Mouse (Mus musculus) megakaryocyte, embryonic 14.5 days (primary cell): ENCODE measurements around the gene Plcb4. TPM values are rescaled to one million over a fixed set of nuclear protein-coding genes. Genes with fewer than 3 reads are reported as not detected.

ENCODE experiments used
- H3K27me3 ChIP-seq: replicated peaks from 2 replicates; pipeline ENCODE3; 2012; ENCODE audit warnings: inconsistent platforms
- H3K36me3 ChIP-seq: replicated peaks from 2 replicates; pipeline ENCODE3; 2012; ENCODE audit warnings: low read length, inconsistent platforms, mixed read lengths
- H3K4me1 ChIP-seq: 2 replicates; pipeline ENCODE4 v1.6.1; 2012; ENCODE audit warnings: inconsistent platforms
- H3K4me3 ChIP-seq: replicated peaks from 2 replicates; pipeline ENCODE3; 2012; ENCODE audit warnings: moderate library complexity, mild to moderate bottlenecking, inconsistent platforms
- H3K9me3 ChIP-seq: 2 replicates; pipeline ENCODE4 v1.6.1; 2012; ENCODE audit warnings: inconsistent platforms
- FLI1 ChIP-seq: IDR thresholded peaks from 2 replicates; pipeline ENCODE4 v1.6.1; 2012; ENCODE audit warnings: low read length, inconsistent platforms, mixed read lengths
- GATA1 ChIP-seq: IDR thresholded peaks from 3 replicates; pipeline ENCODE4 v1.6.1; 2012; ENCODE audit warnings: mixed read lengths, low read length, inconsistent platforms, borderline replicate concordance
- polyA plus RNA-seq: library from polyadenylated mRNA; stranded (reverse); fragments of >175 nt; gene quantifications from 2 replicates; pipeline ENCODE4 v1.2.3, GENCODE M21; 2012; ENCODE audit warnings: low replicate concordance; ENCODE audit not compliant: insufficient read depth

Gene Plcb4
- polyA plus RNA-seq, 1 experiment: 5.4 TPM

DNA sequence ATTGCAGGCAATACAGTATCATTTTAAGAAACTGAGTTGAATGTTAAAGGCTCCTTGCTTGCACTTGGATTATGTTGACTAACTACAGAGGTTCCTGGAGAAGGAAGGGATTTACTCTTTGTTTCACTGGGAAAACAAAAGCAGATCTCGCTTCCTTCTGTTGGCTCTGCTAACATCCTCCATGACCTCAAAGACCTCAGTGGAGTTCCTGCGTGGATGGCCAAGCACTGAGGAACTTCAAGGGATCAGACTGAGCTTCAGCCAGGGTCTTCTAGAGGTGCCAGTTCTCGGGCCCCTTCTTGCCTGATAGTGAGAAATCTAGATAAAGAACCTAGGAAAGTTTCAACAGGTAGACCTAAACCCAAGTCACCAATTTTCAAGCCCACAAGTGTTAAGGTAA lies 258.2 kb downstream of the Plcb4 start:
- H3K9me3 ChIP-seq: no peaks in the 10 kb centered on the region
- no peak overlapping the region for H3K4me3 ChIP-seq
- H3K36me3 ChIP-seq: no peaks in the 10 kb centered on the region
- TF ChIP-seq GATA1: no peak
- no peak for TF ChIP-seq FLI1
- H3K4me1 ChIP-seq: no peaks in the 10 kb centered on the region
- no peaks in the 10 kb centered on the region for H3K27me3 ChIP-seq

DNA sequence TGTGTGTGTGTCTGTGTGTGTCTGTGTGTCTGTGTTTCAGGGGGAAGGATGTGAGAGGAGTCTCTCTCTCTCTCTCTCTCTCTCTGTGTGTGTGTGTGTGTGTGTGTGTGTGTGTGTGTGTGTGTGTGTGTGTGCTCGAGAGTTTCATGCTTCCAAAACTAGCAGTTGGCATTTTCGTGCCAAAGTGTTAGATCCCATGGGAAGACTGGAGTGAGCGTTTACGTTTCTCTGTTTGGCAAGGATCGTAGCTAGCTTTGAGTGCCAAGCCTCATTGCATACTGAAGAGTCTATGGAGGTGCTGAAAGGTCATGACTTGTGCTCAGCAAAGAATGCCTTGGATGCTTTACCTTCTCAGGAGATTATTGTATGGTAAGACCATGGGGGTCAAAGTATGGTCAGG lies 259.3 kb downstream of the Plcb4 start:
- no peaks in the 10 kb centered on the region for H3K27me3 ChIP-seq
- TF ChIP-seq FLI1 (no peak), GATA1 (no peak)

GRCm38 (mm10) chr2:135919641-135920040 lies 260.8 kb downstream of the Plcb4 start:
- TF ChIP-seq FLI1: no peak
- TF ChIP-seq GATA1: no peak
- H3K9me3 ChIP-seq: no peaks in the 10 kb centered on the region
- no peaks in the 10 kb centered on the region for H3K36me3 ChIP-seq
- no peaks in the 10 kb centered on the region for H3K27me3 ChIP-seq
- no peaks in the 10 kb centered on the region for H3K4me1 ChIP-seq
- no peak overlapping the region for H3K4me3 ChIP-seq

More for the DNA sequence above, 259.3 kb downstream of the Plcb4 start:
- Histone ChIP-seq H3K9me3 (no peaks in the 10 kb centered on the region), H3K36me3 (no peaks in the 10 kb centered on the region), H3K4me1 (no peaks in the 10 kb centered on the region), H3K4me3 (no peak overlapping the region)

- Histone ChIP-seq H3K4me3 (peak overlapping the region; percentile 53), H3K4me1 (peaks cover 48% of the 10 kb centered on the region), H3K9me3 (no peaks in the 10 kb centered on the region), H3K27me3 (no peaks in the 10 kb centered on the region), H3K36me3 (peaks cover 10% of the 10 kb centered on the region)
- TF ChIP-seq FLI1 (no peak), GATA1 (no peak)
These were observed 268.0 kb downstream of the Plcb4 start for GRCm38 (mm10) chr2:135926660-135927343.

DNA sequence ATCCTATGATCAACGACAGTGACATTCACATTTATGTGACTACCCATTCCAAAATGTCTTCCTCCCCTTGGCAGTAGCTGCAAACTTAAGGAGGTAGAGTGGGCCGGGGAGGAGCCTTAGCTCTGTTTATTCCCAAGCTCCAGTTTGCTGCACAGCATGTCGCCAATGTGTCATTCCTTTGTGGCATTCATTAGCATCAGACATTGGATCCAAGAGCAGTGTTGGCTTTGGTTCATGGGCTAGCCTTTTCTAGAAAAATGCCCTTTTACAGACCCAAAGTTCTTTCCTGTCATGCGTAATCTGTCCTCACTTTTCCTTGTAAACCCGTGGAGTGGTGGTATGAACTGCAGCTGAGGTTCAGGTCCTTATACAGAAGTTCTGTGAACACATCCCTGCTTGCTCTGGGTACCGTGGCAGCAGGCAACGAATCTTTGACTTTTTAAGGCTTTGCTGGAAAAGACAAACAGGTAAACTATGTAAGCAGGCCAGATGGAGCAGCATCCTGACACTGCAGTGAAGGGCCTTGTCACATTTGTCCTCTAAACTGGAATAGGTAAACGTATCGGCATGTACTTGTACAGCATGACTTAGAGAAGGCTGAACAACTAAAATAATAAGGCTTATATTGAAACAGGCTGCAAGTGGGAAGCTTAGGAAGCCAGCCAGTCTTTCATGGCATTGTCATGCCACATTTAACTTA lies 270.4 kb downstream of the Plcb4 start:
- peaks cover 30% of the 10 kb centered on the region for H3K36me3 ChIP-seq
- peaks cover 48% of the 10 kb centered on the region for H3K4me1 ChIP-seq
- no peak for TF ChIP-seq FLI1
- TF ChIP-seq GATA1: no peak
- H3K4me3 ChIP-seq: no peak overlapping the region
- H3K9me3 ChIP-seq: no peaks in the 10 kb centered on the region
- no peaks in the 10 kb centered on the region for H3K27me3 ChIP-seq

- Histone ChIP-seq H3K27me3 (no peaks in the 10 kb centered on the region), H3K36me3 (peaks cover 33% of the 10 kb centered on the region), H3K4me1 (peaks cover 45% of the 10 kb centered on the region), H3K9me3 (no peaks in the 10 kb centered on the region), H3K4me3 (no peak overlapping the region)
- TF ChIP-seq GATA1 (no peak), FLI1 (no peak)
These were observed 271.9 kb downstream of the Plcb4 start for GRCm38 (mm10) chr2:135930696-135931095.

DNA sequence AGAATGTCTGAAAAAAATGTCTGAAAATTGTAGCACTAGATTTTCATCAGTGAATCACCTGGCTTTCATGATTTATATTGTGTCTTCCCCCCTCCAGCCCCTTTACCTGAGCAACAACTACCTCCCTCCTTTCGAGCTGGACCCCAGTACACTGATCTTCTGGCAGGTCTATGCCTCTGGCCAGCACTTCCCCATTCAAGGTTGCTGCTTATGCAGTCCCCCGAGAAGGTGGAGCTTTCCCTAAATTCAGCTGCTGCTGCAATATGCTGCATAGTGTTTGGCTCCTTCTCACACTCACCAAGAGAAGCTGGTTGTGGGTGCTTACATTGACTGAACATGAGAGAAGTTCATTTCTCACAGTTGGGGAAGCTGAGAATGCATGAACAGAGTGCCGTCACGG lies 273.8 kb downstream of the Plcb4 start:
- Histone ChIP-seq H3K27me3 (no peaks in the 10 kb centered on the region), H3K9me3 (no peaks in the 10 kb centered on the region), H3K36me3 (peaks cover 33% of the 10 kb centered on the region), H3K4me1 (peaks cover 40% of the 10 kb centered on the region), H3K4me3 (no peak overlapping the region)
- TF ChIP-seq GATA1 (no peak), FLI1 (no peak)

- Histone ChIP-seq H3K4me1 (peaks cover 17% of the 10 kb centered on the region), H3K27me3 (no peaks in the 10 kb centered on the region), H3K9me3 (no peaks in the 10 kb centered on the region), H3K4me3 (no peak overlapping the region), H3K36me3 (peaks cover 34% of the 10 kb centered on the region)
- TF ChIP-seq FLI1: no peak
- TF ChIP-seq GATA1: no peak
These were observed 277.6 kb downstream of the Plcb4 start for GRCm38 (mm10) chr2:135936376-135936775.

DNA sequence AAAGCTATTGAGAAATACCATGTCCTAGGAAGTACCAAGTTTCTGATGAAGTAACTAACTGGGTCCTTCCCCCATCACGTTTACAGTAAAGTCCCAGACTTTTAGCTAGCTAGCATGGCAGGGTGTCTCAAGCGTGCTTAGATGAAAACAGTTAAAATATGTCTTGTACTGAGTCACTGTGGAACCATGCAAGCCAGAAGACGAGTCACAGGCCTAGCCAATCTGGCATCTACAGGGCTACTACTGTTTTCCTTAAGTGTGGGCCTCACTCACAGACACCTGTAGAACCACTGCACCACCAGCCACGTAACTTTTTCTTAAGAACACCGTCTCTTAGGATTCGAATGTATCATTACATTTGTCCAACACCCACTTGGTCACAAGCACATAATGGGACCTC lies 278.8 kb downstream of the Plcb4 start:
- Histone ChIP-seq H3K4me1 (peaks cover 17% of the 10 kb centered on the region), H3K36me3 (peaks cover 24% of the 10 kb centered on the region), H3K4me3 (no peak overlapping the region), H3K9me3 (no peaks in the 10 kb centered on the region), H3K27me3 (no peaks in the 10 kb centered on the region)
- TF ChIP-seq FLI1 (no peak), GATA1 (no peak)

DNA sequence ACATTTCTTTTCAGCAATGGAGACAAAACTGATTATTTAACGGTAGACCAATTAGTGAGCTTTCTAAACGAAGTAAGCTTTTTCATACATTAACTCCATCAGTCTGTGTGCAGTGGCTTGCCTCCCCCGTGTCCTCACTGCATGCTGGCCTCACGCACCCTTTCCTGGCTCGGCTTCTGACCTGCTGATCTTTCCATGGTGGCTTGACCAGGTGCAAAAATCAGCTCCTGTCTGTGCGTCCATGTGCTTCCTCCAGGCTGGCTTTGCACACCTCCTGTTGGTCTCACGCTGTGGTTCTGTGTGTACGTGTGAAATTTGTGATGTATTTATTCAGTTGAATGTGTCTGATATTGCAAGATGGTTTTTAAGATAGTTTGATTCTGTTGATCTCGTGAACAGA lies 281.1 kb downstream of the Plcb4 start:
- TF ChIP-seq GATA1: no peak
- TF ChIP-seq FLI1: no peak
- H3K4me1 ChIP-seq: peaks cover 17% of the 10 kb centered on the region
- no peaks in the 10 kb centered on the region for H3K9me3 ChIP-seq

More for the DNA sequence above, 281.1 kb downstream of the Plcb4 start:
- Histone ChIP-seq H3K36me3 (peaks cover 8% of the 10 kb centered on the region), H3K27me3 (no peaks in the 10 kb centered on the region), H3K4me3 (no peak overlapping the region)
